In the genomic region with DNA sequence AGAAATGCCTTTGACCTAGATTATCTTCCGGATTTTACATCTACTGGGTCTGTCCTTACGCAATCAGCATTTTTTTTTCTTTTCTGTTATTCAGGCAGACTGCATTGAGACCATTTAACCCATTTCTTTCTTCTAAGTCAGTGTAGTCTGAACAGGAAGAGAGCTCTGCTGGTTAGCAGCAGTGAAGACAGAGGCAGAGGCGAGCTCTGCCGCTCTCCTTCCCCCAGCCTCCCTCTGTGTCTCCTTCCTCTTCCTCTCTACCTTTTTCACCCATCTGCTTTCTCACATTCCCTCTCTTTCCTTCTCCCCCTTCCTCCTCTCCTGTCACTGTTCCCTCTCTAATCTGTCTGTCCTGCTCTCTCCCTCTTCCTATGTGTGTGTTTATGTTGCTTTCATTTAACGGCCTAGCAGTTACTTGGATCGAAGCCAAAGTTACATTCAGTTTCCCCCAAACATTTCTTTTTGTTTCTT, we compare ENCODE assay signal across 11 mouse cellular contexts.
DNase-seq lines count a peak whose midpoint lies in the region; ATAC-seq lines count a peak whose summit lies in the region.
"Had no signal": no experiment of that assay in that cellular context is flagged by ENCODE, and none has a peak within 500 bp of the region (broad histone marks: within the 10 kb centered on the region; RNA-seq: fewer than 3 reads in every experiment).

No protein-coding gene starts in this region.

- no peak for DNase-seq in hindbrain, embryonic 14.5 days (ENCODE audit: low spot score)
- no peak for DNase-seq in hindbrain, embryonic 11.5 days (ENCODE audit: low spot score)
- DNase-seq in neural tube, embryonic 10.5 days (ENCODE audit: extremely low spot score, low spot score): no peak
- peak; percentile 35 for DNase-seq in thymus, postnatal 4 days
- no peak for DNase-seq in B cell, adult 2 months
- DNase-seq in adrenal gland, postnatal 36 days: no peak
- DNase-seq: cerebellum, postnatal 36 days; layer of hippocampus, postnatal 36 days had no signal

- ATAC-seq in hindbrain, embryonic 14.5 days (ENCODE audit: low FRiP score): no peak
- ATAC-seq in hindbrain, embryonic 11.5 days (ENCODE audit: low FRiP score): no peak
- ATAC-seq in neural tube, embryonic 13.5 days (ENCODE audit: low read depth): no peak
- ATAC-seq in intestine, embryonic 15.5 days: peak; percentile 49
- ATAC-seq: midbrain, embryonic 13.5 days had no signal

- no peak overlapping the region for H3K9ac ChIP-seq in hindbrain, embryonic 14.5 days
- no peak overlapping the region for H3K9ac ChIP-seq in hindbrain, embryonic 11.5 days (ENCODE audit: low read depth, low read length)
- no peak overlapping the region for H3K9ac ChIP-seq in neural tube, embryonic 13.5 days
- no peak overlapping the region for H3K9ac ChIP-seq in intestine, embryonic 15.5 days
- H3K9ac ChIP-seq: midbrain, embryonic 13.5 days had no signal

- 69% methylated on average over 6 of the region's 6 CpGs for WGBS in hindbrain, embryonic 14.5 days
- 80% methylated on average over 6 of the region's 6 CpGs for WGBS in hindbrain, embryonic 11.5 days
- 56% methylated on average over 6 of the region's 6 CpGs for WGBS in neural tube, embryonic 13.5 days
- WGBS in intestine, embryonic 15.5 days: 37% methylated on average over 6 of the region's 6 CpGs

- no peak overlapping the region for H3K4me2 ChIP-seq in hindbrain, embryonic 14.5 days (replicated peaks)
- H3K4me2 ChIP-seq in hindbrain, embryonic 11.5 days (replicated peaks; ENCODE audit: low read depth, low read length): no peak overlapping the region
- H3K4me2 ChIP-seq in neural tube, embryonic 13.5 days: no peak overlapping the region
- H3K4me2 ChIP-seq in intestine, embryonic 15.5 days (replicated peaks): no peak overlapping the region
- H3K4me2 ChIP-seq: midbrain, embryonic 13.5 days had no signal

- no peaks in the 10 kb centered on the region for H3K27me3 ChIP-seq in hindbrain, embryonic 14.5 days (ENCODE audit: control insufficient read depth, insufficient read depth, low read length)
- no peaks in the 10 kb centered on the region for H3K27me3 ChIP-seq in hindbrain, embryonic 11.5 days (ENCODE audit: control insufficient read depth, insufficient read depth, low read length)
- H3K27me3 ChIP-seq in neural tube, embryonic 13.5 days: no peaks in the 10 kb centered on the region
- H3K27me3 ChIP-seq in intestine, embryonic 15.5 days (replicated peaks): no peaks in the 10 kb centered on the region
- H3K27me3 ChIP-seq: midbrain, embryonic 13.5 days had no signal

- no peaks in the 10 kb centered on the region for H3K36me3 ChIP-seq in hindbrain, embryonic 14.5 days (replicated peaks; ENCODE audit: control insufficient read depth, insufficient read depth)
- H3K36me3 ChIP-seq in hindbrain, embryonic 11.5 days (ENCODE audit: control insufficient read depth, insufficient read depth, low read length): no peaks in the 10 kb centered on the region
- H3K36me3 ChIP-seq in neural tube, embryonic 13.5 days: no peaks in the 10 kb centered on the region
- no peaks in the 10 kb centered on the region for H3K36me3 ChIP-seq in intestine, embryonic 15.5 days
- H3K36me3 ChIP-seq: midbrain, embryonic 13.5 days had no signal

- H3K9me3 ChIP-seq in hindbrain, embryonic 14.5 days (ENCODE audit: control insufficient read depth, low read length): no peaks in the 10 kb centered on the region
- H3K9me3 ChIP-seq in hindbrain, embryonic 11.5 days (ENCODE audit: control insufficient read depth, low read length): no peaks in the 10 kb centered on the region
- H3K9me3 ChIP-seq in neural tube, embryonic 13.5 days: no peaks in the 10 kb centered on the region
- no peaks in the 10 kb centered on the region for H3K9me3 ChIP-seq in intestine, embryonic 15.5 days
- H3K9me3 ChIP-seq: midbrain, embryonic 13.5 days had no signal

- no peaks in the 10 kb centered on the region for H3K4me1 ChIP-seq in hindbrain, embryonic 14.5 days (replicated peaks; ENCODE audit: control insufficient read depth, insufficient read depth, low read length)
- H3K4me1 ChIP-seq in hindbrain, embryonic 11.5 days (replicated peaks; ENCODE audit: control insufficient read depth, insufficient read depth, low read length): no peaks in the 10 kb centered on the region
- H3K4me1 ChIP-seq in neural tube, embryonic 13.5 days (replicated peaks): peaks cover 11% of the 10 kb centered on the region
- H3K4me1 ChIP-seq in intestine, embryonic 15.5 days (replicated peaks): no peaks in the 10 kb centered on the region

- peak overlapping the region; percentile 46; the same call in 1 of the 2 replicates for H3K27ac ChIP-seq in hindbrain, embryonic 14.5 days
- H3K27ac ChIP-seq in hindbrain, embryonic 11.5 days (ENCODE audit: low read depth, low read length): no peak overlapping the region
- peak overlapping the region; percentile 54; the same call in 1 of the 2 replicates for H3K27ac ChIP-seq in neural tube, embryonic 13.5 days (replicated peaks)
- H3K27ac ChIP-seq in intestine, embryonic 15.5 days: peak overlapping the region; percentile 56; the same call in 1 of the 2 replicates
- H3K27ac ChIP-seq: midbrain, embryonic 13.5 days had no signal

- no peak overlapping the region for H3K4me3 ChIP-seq in hindbrain, embryonic 14.5 days (replicated peaks; ENCODE audit: low read length)
- H3K4me3 ChIP-seq in hindbrain, embryonic 11.5 days (ENCODE audit: low read depth, low read length): no peak overlapping the region
- no peak overlapping the region for H3K4me3 ChIP-seq in neural tube, embryonic 13.5 days
- no peak overlapping the region for H3K4me3 ChIP-seq in intestine, embryonic 15.5 days (replicated peaks)
- H3K4me3 ChIP-seq: midbrain, embryonic 13.5 days had no signal
